Mouse (Mus musculus) monocyte, adult 5-6 weeks (primary cell): ENCODE data around the gene Swap70. TPM values are rescaled to one million over a fixed set of nuclear protein-coding genes. Genes with fewer than 3 reads are reported as not detected.

ENCODE experiments used
- ATAC-seq: fragments of 153-309, 156-312 bp; replicated peaks from 2 replicates; pipeline ENCODE4 v1.8.0; 2017; ENCODE audit warnings: mild to moderate bottlenecking; ENCODE audit not compliant: low TSS enrichment, insufficient number of reproducible peaks, severe bottlenecking, poor library complexity, low FRiP score
- total RNA-seq: library from RNA; stranded (forward); fragments of 200-1000, 200-491, 200-594 nt; gene quantifications from 3 replicates; pipeline ENCODE4 v1.2.3, GENCODE M21; 2017

Swap70 gene
- 76.0 to 118 TPM (median 83.2 TPM) in 3 replicates for total RNA-seq

DNA sequence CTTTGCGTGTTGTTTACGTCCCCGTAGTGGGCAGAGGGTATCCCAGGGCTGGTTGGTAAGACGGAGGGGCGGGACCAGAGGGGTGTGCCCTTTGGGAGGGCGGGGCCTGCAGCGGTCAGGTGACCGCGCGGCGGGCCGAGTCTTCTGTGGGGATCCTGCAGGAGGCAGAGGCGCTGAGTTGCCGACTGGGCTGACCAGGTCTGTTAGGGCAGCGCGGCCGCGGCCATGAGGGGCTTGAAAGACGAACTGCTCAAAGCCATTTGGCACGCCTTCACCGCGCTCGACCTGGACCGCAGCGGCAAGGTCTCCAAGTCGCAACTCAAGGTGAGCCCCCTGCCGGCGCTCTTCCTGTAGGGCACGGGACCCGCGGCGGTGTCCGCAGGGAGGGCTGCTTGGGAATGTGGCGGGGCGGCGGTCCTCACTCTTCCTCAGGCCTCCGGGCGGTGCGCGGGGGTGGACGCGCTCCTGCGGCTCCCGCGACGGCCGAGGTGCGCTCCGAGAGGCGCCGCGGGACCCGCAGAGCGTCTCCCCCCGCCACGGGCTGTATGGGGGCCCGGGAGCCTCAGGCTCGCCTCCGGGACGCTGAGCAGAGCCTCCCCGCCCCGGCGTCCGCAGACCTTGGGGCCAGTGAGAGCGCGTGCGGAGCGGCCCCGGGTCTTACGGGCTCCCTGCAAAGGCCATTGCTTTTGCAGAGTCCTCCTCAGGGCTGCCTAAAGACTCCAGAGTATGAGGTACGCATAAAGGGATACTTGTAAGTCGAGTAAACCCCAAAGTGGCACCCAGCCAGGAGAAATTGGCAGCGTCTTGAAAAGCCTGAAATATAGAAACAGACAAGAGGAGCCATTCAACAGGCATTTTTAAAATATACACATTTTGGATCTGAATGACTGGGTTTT lies at the start of gene Swap70:
Swap70 (plus strand) TSS at position 126 of the 896 bp plus-strand sequence.
- peak; percentile 94 for ATAC-seq

DNA sequence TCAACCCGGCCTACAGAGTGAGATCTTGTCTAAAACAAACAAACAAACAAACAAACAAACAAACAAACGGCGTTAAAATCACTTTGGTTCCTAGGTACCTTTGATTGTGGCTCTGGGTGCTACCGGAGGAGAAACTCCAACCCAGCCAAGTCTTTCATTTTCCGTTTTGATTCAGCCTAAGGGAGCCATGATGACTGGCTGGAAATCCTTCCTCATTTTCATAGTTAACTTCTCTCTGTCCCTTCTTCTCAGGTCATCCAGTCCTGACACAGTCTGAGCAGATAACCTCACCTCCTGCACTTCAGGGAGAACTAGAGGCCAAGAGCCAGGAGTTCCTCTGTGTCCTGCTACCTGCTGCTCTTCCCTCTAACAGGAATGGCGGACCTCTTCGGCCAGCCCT lies 42.3 kb upstream of the Swap70 start:
- no peak for ATAC-seq

DNA sequence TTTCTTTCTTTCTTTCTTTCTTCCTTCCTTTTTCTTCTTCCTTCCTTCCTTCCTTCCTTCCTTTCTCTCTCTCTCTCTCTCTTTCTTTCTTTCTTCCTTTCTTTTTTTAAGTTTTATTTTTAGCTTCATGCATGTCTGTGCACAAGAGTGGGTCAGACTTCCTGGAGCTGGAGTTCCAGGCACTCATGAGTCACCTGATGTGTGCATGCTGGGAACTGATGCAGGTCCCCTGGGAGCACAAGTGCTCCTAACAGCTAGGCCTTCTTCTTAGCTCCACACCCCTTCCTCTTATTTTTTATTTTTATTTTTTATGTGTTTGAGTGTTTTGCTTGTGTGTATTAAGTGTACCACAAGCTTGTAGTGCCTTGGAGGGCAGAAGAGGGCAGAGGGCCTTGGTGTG lies 40.9 kb upstream of the Swap70 start:
- no peak for ATAC-seq

DNA sequence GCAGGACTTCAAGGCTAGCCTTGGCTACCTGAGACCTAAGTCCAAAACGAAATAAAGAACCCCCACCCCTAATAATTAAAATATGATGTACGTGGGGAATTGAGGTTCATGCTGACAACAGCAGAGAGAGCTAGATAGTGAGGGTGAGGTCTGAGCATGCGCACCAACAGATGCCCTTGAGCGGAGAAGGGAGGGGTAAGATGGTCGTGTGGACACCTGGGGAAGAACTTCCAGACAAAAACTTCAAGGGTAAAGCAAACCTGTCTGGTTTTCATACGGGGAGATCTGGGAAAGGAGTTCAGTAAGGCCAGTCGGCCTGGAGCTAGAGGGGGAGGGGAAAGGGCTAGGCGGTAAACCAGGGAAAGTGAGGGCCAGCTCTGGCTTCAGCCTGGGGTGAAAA lies 40.1 kb upstream of the Swap70 start:
- no peak for ATAC-seq

DNA sequence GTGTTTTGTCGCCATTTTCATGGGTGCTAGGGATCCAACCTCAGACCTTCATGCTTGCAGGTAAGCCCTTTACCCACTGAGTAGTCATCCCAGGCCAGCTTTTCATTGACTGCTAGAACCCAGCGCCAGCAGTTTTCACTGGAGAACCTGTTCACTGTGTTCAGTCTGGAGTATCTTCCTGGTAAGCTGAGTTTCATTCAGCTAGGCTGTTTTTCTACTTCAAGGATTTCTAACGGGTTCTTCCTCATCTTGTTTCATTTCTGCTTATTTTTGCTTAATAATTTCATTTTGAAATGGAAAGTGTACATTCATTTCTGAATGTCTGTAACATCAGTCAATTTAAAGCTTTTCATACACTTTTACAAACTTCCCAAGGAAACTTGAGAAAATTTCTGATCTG lies 36.9 kb upstream of the Swap70 start:
- no peak for ATAC-seq

DNA sequence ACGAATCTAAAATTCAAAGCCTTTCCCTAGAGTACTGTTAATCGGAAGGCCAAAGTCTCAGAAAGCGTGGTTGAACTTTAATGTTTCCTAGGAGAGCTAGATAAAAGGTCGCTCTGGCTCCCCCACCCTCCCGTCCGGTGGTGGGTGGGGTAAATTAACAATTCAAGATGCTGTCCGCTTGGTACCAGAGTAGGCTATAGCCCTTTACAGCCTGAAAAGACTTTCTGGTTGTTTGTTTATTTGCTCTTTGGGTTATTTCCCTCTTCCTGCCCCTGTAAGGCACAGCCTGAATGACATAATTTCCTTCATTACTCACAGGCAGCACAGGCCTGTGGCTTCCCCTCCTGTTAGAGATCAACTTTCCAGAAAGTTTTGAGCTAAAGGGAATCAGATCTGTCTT lies 31.6 kb upstream of the Swap70 start:
- no peak for ATAC-seq

DNA sequence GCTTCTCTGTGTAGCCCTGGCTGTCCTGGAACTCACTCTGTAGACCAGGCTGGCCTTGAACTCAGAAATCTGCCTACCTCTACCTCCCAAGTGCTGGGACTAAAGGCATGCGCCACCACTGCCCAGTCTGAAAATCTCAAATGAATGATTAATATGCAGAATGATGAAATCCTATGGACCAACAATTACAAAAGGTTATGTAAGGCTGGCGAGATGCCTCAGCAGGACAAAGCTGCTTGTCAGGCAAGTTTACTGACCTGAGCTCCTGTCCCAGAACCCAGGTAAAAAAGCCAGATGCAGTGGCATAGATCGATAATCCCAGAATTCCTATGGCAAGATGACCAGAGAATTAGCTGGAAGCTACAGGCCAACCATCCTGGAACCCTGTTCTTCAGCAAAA lies 28.3 kb upstream of the Swap70 start:
- no peak for ATAC-seq

DNA sequence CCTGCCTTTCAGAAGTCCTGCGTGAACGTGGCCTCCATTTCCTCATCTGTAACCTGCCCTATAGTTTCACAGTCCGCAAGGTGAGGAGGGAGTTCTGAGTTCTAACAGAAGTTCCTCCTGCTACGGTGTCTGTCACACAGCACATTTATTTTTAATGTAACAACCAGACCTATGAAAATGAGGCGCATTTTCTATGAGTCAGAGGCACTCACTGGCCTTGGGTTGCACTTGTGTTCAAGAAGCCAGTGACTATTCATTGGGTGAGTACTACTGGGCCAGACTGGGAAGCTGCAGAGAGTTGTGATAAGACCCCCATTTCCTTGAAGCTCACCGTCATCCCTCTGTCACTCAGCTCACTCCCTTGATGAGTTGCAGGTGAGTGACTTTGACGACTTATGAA lies 24.3 kb upstream of the Swap70 start:
- ATAC-seq, result no peak

DNA sequence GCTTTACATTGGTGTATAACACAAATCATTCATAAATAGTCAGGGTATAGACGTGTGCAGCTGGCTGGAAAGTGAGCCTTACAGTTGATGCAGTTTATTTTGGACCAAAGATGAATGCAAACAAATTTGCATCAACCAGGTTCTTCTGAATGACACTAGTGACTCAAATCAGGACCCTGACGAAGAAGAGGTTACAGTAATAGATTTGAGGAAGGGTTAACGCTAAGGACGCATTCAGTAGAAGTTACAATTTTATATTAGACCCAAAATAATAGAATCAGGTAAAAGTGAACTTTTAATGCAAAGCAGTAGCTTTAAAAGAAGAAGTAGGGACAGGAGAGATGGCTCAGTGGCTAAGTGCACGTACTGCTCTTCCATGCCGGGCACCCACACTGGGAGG lies 19.6 kb upstream of the Swap70 start:
- no peak for ATAC-seq

DNA sequence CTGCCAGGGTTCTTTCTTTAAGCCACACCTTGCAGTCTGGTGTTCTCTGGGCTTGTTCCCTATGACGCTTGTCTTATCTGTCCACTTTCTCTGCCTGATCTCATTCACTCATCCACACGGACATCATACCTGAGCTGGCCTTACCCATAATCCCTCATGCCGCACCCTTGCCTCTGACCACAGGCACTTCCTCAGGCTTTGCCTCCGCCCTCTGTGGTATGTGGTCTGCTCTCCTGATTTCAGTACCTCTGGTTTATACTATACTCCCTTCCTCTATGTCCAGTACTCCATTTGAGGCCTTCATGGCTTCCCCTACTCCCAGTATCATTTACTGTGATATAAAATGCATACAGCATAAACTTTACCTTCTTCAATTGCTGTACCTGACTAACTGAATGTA lies 17.3 kb upstream of the Swap70 start:
- peak; percentile 56; the same call in 1 of the 2 replicates for ATAC-seq

DNA sequence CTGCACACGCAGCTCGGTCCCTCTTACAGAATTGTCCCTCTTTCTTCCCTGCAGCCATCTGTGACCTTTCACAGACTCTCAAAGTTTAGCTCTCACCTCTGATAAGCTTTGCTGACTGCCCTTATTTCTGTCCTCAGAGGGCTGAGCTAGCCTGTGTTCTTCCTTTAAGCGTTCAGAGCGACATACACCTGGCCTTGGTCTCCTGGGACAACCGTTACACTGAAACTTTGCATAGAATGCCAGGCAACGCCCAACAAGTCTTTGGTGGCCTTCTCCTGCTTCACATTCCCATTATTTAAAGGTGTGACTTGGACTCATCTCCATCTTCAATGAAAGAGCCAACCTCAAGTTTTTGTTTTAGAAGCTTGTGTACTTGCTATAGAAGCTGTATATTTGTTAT lies 13.2 kb upstream of the Swap70 start:
- ATAC-seq, result no peak

DNA sequence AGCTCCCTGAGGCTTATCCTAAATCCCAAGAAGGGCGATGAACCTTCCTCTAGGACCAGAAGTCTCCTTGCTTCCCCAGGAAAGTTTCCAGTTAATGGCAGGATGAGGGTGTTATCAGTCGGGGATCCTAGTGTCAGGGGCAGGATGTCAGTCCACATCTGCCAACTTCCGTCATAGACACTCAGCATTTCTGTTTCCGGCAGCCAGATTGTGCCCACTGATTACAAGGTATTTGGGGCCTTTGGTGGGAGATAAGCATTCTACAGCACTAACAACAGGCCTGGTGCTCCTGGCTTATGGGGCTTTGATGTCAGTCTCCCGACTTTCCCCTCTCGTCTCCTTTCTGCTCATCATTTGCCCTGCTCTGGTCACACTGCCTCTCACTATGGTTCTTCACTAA lies 12.1 kb upstream of the Swap70 start:
- no peak for ATAC-seq

DNA sequence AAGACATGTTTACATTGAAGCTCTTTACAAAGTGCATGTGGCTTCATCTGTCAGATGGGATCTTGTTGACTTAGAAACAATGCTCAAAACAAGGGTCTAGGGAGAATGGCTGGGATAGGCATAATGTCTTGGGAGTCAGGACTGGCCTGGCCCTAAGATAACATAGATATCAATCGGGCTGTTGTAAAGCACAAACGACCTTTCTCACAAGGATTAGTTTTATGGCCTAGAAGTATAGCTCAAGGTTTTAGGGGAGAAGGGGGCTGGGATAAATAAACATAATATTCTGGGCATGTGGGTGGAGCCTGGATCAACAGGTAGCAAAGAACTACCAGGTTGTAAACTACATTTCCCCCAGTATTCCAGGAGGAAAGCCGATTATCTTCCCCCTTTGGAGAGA lies 10.5 kb upstream of the Swap70 start:
- ATAC-seq, result no peak

DNA sequence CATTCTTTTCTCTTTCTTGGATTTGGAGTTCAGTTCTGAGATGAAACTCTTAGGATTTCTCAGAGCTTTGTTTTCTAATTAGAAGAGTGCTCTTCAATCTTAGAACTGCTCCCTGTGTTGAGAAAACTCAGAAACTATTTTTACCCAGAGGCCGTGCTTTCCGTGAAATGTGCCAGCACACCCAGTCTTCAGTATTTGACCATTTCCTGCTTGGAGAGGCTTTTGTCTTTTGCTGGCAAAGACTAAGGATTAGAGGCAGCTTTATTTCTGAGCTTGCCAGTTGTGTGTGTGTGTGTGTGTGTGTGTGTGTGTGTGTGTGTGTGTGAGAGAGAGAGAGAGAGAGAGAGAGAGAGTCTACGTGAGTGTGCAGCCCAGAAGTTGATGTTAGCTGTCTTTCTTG lies 6.6 kb upstream of the Swap70 start:
- no peak for ATAC-seq

DNA sequence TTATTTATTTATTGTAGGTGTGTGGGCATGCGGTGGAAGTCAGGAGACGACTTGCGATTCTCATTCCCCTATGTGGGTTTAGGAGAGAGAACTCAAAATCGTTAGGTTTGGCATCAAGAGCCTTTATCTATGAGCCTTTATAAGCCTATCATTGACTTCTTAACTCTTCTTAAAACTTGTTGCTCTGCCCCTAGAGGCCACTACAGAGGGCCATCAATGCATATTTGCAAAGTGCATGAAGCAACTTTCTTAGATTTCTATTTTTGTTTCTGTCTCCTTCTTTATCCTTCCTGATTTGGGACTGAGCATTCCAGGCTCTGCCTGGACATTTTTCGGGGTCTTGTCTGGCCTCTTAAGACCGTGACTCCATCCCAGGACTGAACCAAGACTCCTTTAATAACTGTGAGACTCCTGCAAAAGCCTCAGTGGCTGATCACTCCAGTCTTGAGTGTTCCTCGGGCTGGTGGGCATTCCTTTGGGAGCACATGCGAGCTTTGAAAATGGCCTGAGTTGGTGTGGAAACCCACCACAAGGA lies 393 bp upstream of the Swap70 start:
- ATAC-seq, result peak; percentile 40

DNA sequence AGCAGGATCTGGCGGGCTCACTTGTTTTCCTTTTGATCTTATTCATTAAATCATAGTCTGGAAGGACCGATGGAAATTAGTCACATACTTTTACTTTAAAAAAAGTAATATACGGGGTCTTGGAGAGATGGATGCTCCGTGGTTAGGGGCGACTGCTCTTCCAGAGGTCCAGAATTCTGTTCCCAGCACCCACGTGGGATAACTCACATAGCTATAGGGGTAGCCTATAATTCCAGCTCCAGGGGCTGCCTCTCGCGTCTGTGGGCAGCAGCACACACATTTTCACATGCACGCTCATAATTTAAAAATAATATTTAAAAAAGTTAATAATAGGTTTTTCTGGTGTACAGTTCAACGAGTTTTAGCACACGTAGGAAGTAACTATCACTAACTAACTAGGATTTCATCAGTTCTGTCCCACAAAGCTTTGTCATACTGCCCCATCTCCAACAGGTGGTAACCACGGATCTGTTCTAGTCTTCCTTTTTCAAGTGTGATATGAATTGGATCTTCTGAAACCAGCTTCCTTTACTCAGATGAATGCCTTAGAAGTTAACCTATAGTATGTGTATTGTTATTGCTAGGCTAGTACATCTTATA lies 1.2 kb downstream of the Swap70 start:
- ATAC-seq, result no peak

DNA sequence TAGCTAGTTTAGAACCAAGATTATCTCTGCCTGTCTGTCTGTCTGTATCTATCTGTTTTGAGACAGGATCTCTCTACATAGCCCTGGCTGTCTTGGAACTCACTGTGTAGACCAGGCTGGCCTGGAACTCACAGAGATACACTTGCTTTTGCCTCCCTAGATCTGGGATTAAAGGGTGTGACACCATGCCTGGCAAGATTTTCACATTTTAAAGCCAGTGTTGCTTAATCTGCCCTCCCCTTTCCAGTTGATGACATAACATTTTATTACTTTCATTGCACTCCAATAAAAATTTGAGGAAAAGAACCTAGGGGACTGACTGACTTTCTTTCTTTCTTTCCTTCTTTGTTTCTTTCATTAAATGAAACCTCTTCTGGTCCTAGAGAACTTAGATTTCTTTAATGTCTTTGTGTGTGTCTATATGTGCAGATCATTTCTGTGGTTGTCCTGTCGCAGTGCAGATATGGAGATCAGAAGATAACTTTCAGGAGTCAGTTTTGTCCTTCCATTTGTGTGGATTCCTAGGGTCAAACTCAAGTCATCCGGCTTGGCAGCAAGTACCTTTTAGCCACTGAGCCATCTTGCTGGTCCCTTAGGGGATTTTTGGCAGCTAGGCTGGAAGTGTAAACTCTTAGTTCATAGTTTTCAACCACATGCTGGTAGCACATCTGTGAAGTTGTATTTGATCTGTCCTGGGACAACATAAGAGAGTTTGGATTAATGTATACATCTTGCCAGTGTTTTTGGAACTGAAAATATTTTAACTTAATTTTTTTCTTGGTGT lies 2.4 kb downstream of the Swap70 start:
- no peak for ATAC-seq

DNA sequence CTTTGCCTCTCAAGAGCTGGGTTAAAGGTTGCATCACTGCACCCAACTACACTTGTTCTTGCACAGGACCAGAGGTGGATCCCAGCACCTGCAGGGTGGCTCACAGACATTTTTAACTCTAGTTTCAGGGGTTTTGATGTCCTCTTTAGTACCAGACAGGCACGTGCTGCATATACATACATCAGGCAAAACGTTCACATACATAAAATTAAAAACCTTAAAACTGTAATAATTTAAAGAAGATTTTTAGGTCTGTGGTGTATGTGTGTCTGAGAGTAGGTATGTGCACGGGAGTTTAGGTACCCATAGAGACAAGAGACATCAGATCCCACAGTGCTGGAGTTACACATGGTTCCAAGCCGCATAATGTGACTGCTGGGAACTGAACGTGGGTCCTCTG lies 5.0 kb downstream of the Swap70 start:
- ATAC-seq, result no peak

DNA sequence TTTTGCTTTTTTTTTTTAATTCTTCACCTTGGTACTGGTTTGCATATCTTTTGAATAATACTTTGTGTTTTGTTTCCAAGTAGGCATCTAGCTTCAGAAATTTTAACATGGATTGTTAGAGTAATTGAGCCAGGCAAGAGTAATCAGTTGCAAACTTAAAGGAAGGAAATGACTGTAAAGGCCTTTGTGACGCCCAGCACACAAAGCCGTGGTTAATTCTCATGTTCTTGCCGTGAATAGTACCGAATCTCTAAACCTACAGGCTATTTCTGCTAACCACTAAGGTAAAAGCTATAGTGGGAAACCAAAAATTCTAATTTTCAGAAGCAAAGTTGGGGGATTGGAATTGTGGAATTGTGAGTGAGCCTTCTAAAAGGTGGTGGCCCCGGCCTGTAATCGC lies 8.5 kb downstream of the Swap70 start:
- no peak for ATAC-seq
